Mouse (Mus musculus) olfactory bulb, adult 2 months (tissue): ENCODE results near the gene Rasl10a. TPM values are rescaled to one million over a fixed set of nuclear protein-coding genes. Genes with fewer than 3 reads are reported as not detected.
"Not testable (repeated sequence)": the region's sequence is repeated elsewhere in the genome, so short reads cannot be mapped to it uniquely, and the experiment has no call there.

Source experiments
- H3K27ac ChIP-seq: fragments of 200-500 bp; 2 replicates; pipeline ENCODE4 v1.5.1; 2012; ENCODE audit warnings: low read depth, low read length; ENCODE audit not compliant: insufficient read depth
- H3K4me1 ChIP-seq: fragments of 200-500 bp; 2 replicates; pipeline ENCODE4 v1.6.1; 2012; ENCODE audit warnings: low read length; ENCODE audit not compliant: control insufficient read depth, insufficient read depth
- H3K4me3 ChIP-seq: fragments of 200-500 bp; 2 replicates; pipeline ENCODE4 v1.5.1; 2012; ENCODE audit warnings: mild to moderate bottlenecking, low read depth, low read length, moderate library complexity; ENCODE audit not compliant: insufficient read depth
- CTCF ChIP-seq: fragments of 200-500 bp; IDR thresholded peaks from 2 replicates; pipeline ENCODE4 v1.5.1; 2012; ENCODE audit warnings: low read depth, mild to moderate bottlenecking, low read length, moderate library complexity; ENCODE audit not compliant: insufficient read depth
- POLR2A ChIP-seq: fragments of 200-500 bp; IDR thresholded peaks from 2 replicates; pipeline ENCODE4 v1.6.1; 2012; ENCODE audit warnings: mild to moderate bottlenecking, low read depth, low read length, moderate library complexity; ENCODE audit not compliant: insufficient read depth
- WGBS: fragments of 180-500 bp; shearing (Covaris S2); methylation state at CpG from one replicate; pipeline ENCODE4 v1.1.7; 2018; 5-methylcytosine and 5-hydroxymethylcytosine counted together
- polyA plus RNA-seq: library from polyadenylated mRNA; stranded (reverse); fragments of >200 nt; gene quantifications from 2 replicates; pipeline ENCODE4 v1.2.4, GENCODE M21; 2012; ENCODE audit warnings: low replicate concordance; ENCODE audit not compliant: missing spikeins, insufficient read depth, insufficient read length

Rasl10a gene
- polyA plus RNA-seq, 1 experiment, result not detected

GRCm38 (mm10) chr11:5063561-5064281 lies 5.8 kb downstream of the Rasl10a start:
- TF ChIP-seq POLR2A, result no peak
- TF ChIP-seq CTCF, result no peak
- Histone ChIP-seq H3K4me3 (peak overlapping the region; percentile 82), H3K4me1 (peaks cover 52% of the 10 kb centered on the region), H3K27ac (no peak overlapping the region; the same call in 1 of the 2 replicates)
- 59% methylated on average over 31 of the region's 31 CpGs for WGBS

GRCm38 (mm10) chr11:5064282-5065055 lies 6.5 kb downstream of the Rasl10a start:
- peaks cover 44% of the 10 kb centered on the region for H3K4me1 ChIP-seq
- WGBS, result 13% methylated on average over 38 of the region's 38 CpGs
- peak overlapping the region; percentile 82 for H3K4me3 ChIP-seq
- peak overlapping the region; percentile 35 for H3K27ac ChIP-seq
- TF ChIP-seq POLR2A (no peak), CTCF (no peak)

GRCm38 (mm10) chr11:5065056-5065821 lies 7.3 kb downstream of the Rasl10a start, which contains the start of gene Gas2l1:
Gas2l1 (minus strand) TSS chr11:5065327.
- under 1% methylated on average over 50 of the region's 50 CpGs for WGBS
- H3K27ac ChIP-seq, result peak within 1 kb of the TSS; percentile 35

GRCm38 (mm10) chr11:5067063-5067462 lies 9.1 kb downstream of the Rasl10a start:
- TF ChIP-seq POLR2A, result no peak
- TF ChIP-seq CTCF, result no peak

More at GRCm38 (mm10) chr11:5065056-5065821, 7.3 kb downstream of the Rasl10a start, which contains the start of gene Gas2l1:
- H3K4me1 ChIP-seq, result peaks cover 39% of the 10 kb centered on the region
- peak; percentile 36; the same call in 1 of the 2 replicates for TF ChIP-seq POLR2A
- TF ChIP-seq CTCF, result peak; percentile 55; the same call in 1 of the 2 replicates
- H3K4me3 ChIP-seq, result peak within 1 kb of the TSS; percentile 82

GRCm38 (mm10) chr11:5068126-5068971 lies 10.4 kb downstream of the Rasl10a start:
- no peak overlapping the region for H3K4me3 ChIP-seq
- TF ChIP-seq POLR2A (no peak), CTCF (no peak)
- no peak overlapping the region for H3K27ac ChIP-seq
- H3K4me1 ChIP-seq, result peaks cover 11% of the 10 kb centered on the region
- WGBS, result 79% methylated on average over 9 of the region's 9 CpGs

More at GRCm38 (mm10) chr11:5067063-5067462, 9.1 kb downstream of the Rasl10a start:
- Histone ChIP-seq H3K4me3 (no peak overlapping the region), H3K4me1 (peaks cover 24% of the 10 kb centered on the region), H3K27ac (no peak overlapping the region)

- Histone ChIP-seq H3K4me1 (no peaks in the 10 kb centered on the region), H3K27ac (no peak overlapping the region), H3K4me3 (no peak overlapping the region)
- 50% methylated on average over 4 of the region's 4 CpGs for WGBS
- TF ChIP-seq CTCF (no peak), POLR2A (no peak)
These were observed 17.0 kb downstream of the Rasl10a start for GRCm38 (mm10) chr11:5074882-5075281.

GRCm38 (mm10) chr11:5075760-5076159 lies 17.8 kb downstream of the Rasl10a start:
- H3K4me3 ChIP-seq, result no peak overlapping the region
- no peak for TF ChIP-seq POLR2A
- no peak for TF ChIP-seq CTCF
- no peaks in the 10 kb centered on the region for H3K4me1 ChIP-seq
- no peak overlapping the region for H3K27ac ChIP-seq

- not testable (repeated sequence) for H3K4me3 ChIP-seq, H3K27ac ChIP-seq, H3K4me1 ChIP-seq
- 75% methylated on average over 4 of the region's 5 CpGs for WGBS
These were observed 18.9 kb downstream of the Rasl10a start for GRCm38 (mm10) chr11:5076843-5077242.
